Mouse (Mus musculus) cerebellum, adult 11-12 months (tissue): ENCODE measurements at regions not wholly inside any gene's neighbourhood (a gene's known extent, or its start where the extent isn't known, plus 50 kb on each side); places are given as distances from the start of the nearest gene placed in this dataset.

ENCODE experiments used
- DNase-seq: peaks from one replicate; pipeline ENCODE4 v3.0.0; 2022

DNA sequence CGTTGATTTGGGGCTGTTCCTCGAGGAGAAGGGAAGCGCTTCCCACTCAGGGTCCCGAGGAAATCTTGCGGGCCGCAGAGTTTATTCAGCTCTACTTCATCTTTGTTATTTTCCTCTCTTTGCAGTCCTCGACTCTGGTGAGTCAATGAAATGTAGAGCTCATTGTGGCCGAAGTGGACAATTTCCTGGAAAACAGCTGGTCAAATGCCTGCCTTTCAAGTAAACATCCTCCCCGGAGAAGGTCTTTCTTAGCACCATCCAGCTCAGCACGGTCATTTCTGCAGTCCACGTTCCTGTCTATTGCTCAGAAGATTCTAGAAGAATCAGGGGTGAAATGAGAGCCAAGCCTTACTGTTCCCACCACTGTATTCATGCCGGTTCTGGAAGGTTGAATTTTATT, 133.0 kb downstream of the Bcas1 start:
- DNase-seq, result no peak

DNA sequence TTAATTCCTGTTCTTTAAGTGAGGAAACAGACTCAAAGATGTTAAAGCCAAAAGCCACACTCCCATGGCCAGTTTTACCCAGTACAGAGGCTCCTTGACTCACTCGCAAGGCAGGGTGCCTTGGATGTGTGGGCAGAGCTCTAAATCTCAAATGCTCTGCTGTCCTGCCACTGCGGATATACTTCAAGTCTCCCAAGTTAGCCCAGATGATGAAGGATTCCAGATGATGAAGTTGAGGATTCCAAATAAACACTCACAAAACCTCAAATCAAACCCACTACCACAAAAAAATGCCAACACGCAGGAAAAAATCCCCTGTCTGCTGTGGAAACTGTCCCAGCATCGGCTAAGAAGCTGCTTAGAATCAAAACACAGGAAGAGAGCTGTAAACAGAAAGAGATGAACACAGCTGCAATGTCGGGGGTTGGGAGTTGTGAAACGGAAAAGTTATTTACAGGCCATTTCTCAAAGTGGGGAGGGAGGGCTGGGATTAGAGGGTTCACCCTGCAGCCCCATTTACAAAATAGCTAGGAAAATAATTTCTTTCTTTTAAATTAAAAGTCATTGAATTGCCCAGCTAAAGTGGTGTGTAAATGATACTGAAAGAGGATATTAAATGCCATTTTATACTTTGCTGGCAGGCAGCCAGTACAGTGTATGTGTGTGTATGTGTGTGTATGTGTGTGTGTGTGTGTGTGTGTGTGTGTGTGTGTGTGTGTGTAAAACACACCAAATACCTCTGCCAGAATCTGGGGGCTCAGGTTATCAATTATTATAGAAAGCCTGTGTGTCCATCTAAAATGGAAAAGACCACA, 135.6 kb downstream of the Bcas1 start:
- DNase-seq, result no peak

DNA sequence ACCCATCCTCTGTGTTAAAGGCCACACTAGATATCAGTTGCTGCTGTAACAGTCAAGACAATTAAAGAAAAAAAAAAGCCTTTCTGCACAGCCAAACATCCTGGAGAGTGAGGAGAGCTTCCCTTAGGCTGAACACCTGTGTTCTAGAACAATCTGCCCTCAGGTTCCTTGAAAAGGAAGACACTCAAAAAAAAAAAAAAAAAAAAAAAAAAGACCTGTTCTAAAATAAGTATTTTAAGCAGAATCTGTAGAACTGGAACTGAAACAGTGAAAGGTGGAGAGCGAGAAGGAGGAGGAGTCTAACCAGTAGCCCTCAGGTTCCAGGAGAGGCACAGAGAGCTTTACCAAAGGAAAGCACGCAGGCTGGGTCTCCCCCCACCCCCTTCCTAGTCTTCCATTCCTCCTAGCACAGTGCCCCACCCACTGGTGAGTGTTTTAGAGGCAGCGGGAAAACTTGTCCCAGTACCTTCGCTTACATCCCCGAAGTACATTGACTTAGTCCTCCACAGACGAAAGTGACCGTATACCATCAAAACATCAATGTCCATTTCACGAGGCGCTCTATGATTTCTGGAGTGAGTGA, 138.2 kb downstream of the Bcas1 start:
- no peak for DNase-seq

DNA sequence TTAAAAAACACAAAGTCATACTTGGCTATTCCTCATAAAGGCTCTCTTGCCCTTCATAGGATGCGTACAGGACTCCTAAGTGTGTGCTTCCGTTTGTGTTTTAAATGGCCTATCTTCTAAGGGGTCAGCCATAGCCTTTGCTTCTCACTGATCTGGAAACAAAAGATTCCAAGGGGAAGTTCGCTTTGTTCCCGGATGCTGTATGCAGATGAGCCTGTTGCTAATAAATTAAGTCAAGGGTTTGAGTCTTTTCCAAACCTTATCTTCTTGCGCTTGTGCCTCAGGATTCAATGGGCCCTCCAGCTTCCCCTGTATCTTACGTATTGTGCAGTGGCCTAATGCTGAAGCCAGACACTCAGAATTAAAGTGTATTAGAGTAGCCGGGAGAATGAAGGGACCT, 138.9 kb downstream of the Bcas1 start:
- DNase-seq, result no peak

DNA sequence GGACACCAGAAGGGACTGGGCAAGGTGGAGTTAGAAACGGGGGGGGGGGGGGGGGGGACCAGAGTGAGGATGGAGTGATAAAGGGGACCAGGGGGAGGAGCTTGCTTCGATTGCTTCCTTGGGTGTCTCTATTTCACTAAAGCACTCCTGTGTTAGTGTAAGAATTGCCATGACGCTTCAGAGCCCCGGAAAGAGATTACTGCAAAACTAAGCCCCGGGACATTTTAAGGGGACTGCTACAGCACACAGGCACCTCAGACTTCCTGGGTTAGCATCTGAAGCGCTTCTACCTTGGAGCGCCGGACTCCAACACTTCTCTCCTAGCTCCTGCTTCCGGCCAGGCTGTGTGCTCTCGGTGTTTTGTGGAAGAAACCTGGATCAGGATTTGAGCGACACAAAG, 139.4 kb downstream of the Bcas1 start:
- no peak for DNase-seq

DNA sequence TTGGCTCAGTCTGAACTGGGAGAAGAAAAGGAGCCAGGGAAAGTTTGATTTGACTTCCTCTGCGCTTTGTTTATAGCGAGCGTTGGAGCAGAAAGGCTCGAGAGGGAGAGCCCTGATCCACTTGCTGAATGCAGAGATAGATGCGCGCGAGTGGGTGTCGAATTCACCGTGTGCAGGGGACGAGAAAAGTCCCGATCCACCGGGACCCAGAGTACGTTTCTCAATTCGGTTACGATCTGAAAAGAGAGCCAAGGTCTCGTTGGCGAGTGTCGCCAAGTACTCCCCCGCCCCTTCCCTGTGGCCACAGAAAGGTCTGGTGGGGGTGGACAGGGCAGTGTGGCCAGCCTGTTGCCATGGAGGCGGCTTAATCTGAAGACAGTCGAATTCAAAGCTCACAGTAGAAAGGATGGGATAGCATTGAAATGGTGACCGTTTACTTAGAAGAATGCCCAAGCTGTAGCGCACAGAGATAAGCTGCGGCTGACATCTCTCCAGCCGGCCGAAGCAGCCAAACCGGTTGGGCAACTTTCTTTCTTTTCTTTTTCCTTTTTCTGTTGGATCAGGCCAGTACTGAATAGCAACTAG, 139.5 kb upstream of the Zfp217 start:
- peak; percentile 2 for DNase-seq

DNA sequence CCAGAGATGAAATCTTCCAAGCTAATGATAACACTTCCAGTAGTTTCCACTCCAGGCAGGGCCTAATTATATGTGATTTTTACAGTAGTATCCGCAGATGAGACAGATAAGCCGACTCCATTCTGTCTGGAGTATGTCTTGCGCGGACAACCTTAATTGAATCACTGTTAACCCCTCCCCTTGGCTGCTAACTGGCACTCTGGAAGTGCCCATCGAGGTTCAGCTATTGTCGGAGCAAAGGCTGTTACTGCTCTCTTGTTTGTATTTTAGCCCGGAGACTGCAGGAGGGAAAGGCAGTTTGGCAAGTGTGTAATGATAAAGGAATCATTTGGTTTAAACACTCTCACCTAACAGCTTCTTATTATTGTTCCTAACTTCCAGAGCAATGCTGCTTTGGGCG, 138.9 kb upstream of the Zfp217 start:
- no peak for DNase-seq

DNA sequence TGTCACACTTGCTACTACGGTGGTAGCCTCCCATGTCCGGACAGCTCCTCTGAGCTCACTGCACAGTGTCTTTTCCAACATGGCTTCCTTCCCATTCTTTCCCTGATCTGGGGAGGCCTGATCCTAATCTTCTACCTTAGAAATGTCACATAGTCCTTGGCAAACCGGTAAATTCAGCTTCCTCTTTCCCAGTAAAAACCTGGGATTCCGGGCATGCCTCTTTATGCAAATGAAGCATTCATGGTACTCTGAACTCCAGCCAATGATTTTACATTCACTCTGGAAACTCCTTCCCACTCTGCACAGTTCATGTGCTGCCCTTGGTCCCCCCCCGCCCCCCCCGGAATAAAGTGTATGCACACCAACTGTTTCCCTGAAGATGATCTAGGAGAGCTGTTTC, 134.6 kb upstream of the Zfp217 start:
- DNase-seq, result no peak

DNA sequence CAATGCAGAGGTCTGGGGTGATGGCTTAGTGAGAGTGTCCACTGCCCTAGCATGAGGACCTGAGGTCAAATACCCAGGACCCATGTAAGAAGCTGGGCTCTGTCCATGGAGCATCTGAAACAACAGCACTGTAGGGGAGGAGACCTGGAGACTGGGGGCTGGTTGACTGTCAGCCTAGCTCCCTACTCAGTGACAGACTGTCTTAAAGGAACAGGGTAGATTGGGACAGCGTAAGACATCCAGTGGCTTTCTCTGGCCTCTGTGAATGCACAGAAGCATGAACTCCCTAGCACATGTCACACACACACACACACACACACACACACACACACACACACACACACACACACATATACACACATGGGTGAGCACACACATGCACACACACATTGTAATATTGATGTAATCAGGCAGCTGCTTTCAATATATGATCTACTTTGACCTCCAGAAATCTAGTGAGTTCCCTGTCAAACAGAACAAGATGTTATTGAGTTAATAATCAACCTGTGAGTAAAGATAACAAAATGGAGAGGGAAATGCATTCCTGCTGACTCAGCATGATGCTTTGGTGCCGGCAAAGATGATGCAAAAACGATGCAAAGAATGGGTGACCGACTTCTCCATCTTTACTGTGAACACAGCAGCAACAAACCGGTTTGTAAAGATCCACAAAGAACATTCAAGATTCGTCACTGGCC, 133.6 kb upstream of the Zfp217 start:
- no peak for DNase-seq

DNA sequence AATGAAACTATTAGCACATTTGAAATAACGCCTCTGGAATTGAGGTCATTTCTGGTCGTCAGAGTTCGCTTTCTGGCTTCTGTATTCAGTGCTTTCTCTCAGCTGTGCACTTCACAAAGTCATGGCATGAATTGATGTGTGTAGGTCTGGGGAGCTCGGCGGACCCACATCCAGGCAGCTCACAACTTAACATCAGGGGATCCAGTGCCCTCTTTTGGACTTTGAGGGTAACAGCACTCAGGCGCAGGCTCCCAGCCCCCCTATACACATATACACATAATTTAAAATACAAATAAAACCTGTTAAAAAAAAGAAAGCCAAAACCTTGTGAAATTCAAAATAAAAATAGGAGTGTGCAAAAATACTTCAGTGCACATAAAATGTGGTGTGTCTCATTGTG, 132.8 kb upstream of the Zfp217 start:
- DNase-seq, result no peak

DNA sequence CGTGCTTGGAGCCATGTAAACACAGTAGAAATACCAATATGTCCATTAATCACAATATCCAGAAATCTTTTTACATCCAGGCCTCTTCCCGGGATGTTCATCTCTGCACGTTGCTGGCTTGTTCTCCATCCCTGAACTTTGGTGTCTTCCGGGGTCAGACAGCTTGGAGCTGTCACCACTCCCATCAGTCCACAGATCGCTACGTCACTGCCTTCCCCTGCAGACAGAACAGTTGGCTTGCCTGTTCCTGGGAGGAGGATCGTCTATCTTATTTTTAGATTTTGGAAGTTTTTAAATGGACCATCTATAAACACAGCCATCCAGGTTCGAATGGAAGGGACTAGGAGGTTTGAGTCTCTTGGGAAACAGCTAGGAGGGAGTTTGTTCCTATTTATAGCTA, 130.0 kb upstream of the Zfp217 start:
- DNase-seq, result no peak

DNA sequence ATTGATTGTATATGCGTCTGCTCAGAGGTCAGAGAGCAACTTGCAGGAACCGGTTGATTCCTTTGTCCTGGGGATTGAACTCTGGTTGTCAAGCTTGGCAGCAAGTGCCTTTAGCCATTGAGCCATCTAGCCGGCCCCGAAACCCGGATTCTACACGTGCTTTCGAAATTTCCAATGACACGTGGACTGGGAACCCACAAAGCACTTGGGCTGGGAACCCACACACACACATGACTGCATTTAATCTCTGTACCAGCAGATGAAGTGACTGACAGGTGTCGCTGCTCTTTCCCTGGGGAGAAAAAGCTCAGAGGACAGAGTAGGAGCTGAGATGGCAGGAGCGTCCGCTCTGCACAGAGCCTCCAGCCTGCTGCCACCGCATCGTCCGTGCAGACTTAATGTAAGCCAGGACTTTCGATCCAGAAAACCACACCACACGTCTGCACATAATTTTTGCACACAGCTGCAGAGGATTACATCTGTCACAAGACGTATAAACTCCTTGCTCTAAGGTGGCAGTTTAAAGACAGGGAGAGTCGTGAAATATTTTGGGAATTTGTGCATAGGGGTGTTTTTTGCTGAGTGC, 129.4 kb upstream of the Zfp217 start:
- DNase-seq, result no peak

DNA sequence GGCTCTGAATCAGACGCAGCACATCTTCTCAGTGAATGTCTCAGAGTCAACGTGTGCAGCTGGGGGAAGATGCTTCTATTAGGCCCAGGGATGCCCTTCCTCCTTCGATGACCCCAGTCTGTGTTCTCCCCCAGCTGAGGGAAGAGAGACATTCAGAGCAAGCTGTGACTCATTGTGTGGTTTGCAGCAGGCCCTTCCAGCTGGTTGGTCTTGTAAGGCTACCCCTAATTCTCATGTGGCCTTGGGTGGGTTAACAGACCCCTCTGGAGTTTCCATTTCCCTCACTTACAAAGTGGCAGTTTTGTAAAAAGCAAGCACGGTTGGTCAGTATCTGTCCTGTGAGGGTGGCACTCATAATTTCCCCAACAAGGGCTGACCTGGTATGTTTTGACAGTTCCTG, 127.8 kb upstream of the Zfp217 start:
- no peak for DNase-seq

DNA sequence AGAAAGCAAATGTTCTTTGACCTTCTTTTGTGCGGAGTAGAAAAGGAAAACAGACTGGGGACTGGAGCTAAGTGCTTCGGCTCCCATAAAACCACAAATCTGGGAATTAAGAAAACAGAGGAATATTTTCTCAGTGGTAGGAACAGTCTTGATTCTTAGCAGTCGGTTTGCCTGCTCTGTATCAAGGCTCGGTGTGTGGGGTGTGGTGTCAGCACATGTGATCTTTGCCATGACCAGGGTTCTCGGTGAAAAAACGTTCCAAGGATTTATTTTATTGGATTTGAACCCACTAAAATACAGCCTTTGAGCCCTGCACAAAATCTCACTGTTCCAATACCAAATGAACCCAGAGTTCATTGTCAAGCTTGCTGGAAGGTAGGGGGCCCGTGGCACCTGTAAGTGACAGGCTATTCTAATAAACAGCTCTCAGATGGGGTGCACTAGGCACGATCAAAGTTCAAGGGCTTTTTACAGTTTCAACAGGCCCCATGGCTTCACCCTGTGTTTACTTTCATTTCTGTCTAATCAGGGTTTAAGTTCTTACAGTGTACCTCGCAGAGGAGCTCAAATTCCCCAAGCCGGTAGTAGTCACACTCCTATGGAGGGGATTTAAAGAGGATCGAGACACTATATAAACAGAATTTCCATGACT, 122.1 kb upstream of the Zfp217 start:
- no peak for DNase-seq

DNA sequence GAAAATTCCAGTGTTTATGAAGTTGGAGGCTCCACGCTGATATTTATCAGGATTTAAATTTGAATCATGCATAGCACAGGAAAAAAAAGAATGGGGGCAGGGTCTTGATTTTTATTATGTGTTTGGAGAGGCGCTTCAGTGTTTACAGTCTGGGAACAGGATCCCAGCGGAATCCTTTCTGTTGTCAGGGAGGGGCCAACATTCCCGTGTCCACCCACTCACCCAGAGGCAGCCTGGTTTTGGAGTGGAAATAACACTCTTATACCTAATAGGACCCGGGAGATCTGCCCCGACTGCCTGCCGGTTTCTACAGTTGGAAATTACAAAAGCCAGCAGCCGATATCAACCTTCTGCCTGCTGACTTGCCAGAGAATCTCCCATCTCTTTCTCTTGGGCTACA, 120.2 kb upstream of the Zfp217 start:
- DNase-seq, result no peak

DNA sequence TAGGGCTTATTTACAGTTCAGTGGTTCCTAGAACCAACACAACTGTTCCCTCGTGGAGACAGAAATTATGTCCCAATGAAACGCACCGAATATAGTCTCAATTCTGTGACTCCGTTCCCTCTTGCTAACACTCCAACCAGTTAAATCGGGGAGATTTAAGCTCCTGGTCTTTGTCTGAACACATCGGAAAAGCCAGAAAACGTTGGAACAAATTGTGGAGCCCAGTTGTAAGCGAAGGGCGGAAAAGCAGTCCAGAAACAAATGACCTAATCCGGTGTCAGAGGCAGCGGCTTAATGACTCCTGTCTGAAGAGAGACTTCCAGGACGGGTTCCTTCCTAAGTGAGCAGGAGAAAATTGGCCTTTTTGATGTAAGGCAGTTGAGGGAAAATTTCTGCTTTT, 119.2 kb upstream of the Zfp217 start:
- no peak for DNase-seq

DNA sequence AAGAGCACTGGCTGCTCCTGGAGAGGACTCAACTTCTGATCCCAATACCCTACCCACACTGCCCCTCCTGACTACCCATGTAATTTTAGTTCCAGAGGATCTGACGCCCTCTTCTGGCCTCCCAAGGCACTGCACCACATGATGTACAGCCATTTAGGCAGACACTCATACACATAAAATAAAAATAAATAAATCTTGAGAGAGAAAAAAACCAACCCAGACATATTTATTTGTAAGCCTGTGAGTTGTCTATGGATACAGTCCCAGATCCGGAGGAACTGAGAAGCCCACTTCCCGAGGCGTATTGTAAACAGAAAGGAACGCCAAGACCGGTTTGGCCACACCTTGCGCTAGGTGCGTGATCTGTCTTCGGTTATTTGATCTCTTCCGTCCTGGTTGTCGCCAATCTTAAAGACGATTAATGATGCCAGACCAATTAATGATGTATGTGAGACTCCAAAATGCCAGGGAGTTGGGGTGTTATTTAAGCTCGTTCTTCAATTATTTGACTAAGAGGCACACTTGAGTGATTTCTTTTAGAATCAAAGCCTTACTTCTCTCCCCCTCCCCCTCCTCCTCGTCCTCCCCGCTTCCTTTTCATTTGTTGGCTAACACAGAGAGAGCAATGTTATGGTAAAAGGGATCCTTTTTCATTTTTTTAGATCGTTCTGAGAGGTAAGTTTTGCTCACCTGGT, 118.7 kb upstream of the Zfp217 start:
- DNase-seq, result no peak

DNA sequence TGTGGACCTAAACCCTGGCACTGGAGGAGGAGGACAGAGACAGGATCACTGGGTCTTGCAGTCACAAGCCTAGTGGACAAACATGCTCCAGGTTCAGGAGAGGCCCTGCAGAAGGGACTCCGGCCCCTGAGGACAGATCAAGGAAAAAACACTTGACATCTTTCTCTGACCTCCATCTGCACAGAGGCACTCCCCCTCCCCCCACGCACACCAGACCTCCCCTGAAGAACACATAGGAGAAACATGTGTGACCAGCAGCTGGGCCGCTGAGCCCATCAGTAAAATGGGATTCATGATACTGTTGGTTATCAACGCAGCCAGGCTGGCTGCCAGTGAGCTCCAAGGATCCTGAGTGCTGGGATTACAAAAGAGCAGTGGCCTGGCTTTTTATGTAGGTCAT, 115.7 kb upstream of the Zfp217 start:
- DNase-seq, result no peak

DNA sequence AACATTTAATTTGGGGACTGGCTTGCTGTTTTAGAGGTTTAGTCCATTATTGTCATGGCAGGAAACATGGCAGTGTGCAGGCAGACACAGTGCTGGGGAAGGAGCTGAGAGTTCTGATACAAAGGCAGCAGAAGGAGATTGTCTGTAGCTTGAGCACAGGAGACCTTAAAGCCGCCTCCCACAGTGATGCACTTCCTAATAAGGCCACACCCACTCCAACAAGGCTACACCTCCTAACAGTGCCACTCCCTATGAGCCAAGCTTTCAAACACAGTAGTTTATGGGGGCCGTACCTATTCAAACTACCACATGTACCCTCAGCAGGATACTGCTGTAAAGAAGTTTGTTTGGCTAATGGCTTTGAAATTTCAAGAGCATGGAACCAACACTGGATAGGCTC, 113.3 kb upstream of the Zfp217 start:
- DNase-seq, result no peak

DNA sequence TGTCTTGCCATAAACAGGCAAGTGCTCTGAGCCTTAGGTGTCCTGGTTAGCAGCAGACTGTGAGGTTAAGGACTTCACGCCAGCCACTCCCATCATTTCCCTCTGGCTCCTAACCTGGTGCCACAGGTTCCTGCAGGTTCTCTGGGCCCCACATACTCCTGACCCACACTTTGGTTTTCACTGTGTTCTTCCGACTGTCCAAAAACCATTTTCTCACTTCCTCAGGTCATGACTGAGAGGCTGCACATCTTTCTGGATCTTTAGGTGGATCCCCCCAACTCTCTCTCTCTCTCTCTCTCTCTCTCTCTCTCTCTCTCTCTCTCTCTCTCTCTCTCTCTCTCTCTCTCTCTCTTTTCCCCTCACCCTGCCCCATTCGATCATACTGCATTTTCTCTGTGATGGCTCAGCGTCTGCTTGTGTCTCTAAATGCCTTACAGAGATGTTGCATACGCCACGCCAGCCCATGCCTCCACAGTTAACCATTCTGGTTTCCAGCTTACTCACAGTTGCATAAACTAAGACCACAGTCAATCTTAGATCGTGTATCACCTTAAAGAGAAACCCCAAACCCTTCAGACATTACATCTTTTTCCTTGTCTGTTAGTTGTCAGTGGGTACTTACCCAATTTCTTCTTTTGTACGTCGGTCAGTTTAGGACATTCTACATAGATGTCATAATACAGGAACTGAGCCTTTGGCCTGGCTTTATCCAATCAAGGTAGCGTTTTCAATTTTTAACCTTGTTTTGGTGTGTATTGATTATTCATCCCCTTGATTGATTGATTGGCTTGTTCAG, 112.0 kb upstream of the Zfp217 start:
- no peak for DNase-seq

DNA sequence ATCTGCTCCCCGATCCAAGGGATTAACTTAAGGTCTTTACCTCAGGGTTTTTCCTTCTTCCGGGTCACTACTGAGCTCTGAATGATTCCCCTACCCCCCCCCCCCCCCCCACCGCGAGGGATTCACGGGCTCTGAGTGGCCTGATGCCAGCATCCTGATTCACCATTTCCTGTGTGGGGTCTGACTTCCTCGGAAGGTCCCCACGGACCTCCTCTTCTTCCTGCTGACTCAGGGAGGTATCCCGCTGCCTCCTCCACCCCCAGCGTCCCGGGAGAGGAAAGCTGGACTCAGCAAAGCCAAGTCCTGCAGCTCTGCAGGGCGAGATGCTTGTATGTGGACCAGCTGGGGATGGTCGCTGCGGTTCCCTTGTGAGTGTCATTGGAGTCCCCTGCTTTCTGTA, 110.5 kb upstream of the Zfp217 start:
- DNase-seq, result no peak
